In genomic region chr8:89785011-89785410, GRCm38 (mm10) we compare ENCODE assay signal across 8 mouse cellular contexts.
DNase-seq lines count a peak whose midpoint lies in the region; ATAC-seq and TF ChIP-seq lines count a peak whose summit lies in the region.

No protein-coding gene starts in this region.

- H3K4me3 ChIP-seq in forebrain, embryonic 12.5 days (replicated peaks), result no peak overlapping the region
- no peak overlapping the region for H3K4me3 ChIP-seq in hindbrain, embryonic 11.5 days (ENCODE audit: low read depth, low read length)

- H3K36me3 ChIP-seq in forebrain, embryonic 12.5 days (replicated peaks), result no peaks in the 10 kb centered on the region
- H3K36me3 ChIP-seq in hindbrain, embryonic 11.5 days (ENCODE audit: control insufficient read depth, insufficient read depth, low read length), result no peaks in the 10 kb centered on the region

- H3K27me3 ChIP-seq in forebrain, embryonic 12.5 days, result peaks cover 28% of the 10 kb centered on the region
- H3K27me3 ChIP-seq in hindbrain, embryonic 11.5 days (ENCODE audit: control insufficient read depth, insufficient read depth, low read length), result no peaks in the 10 kb centered on the region

- H3K27ac ChIP-seq in forebrain, embryonic 12.5 days, result no peak overlapping the region
- H3K27ac ChIP-seq in hindbrain, embryonic 11.5 days (ENCODE audit: low read depth, low read length), result no peak overlapping the region

- TF ChIP-seq POLR2A in brain, embryonic 14.5 days (IDR thresholded peaks at IDR 0.05; ENCODE audit: borderline replicate concordance, extremely low read depth, insufficient read depth, insufficient read length, poor library complexity, severe bottlenecking), result no peak

- peak; percentile 84; the same call in 1 of the 2 replicates for TF ChIP-seq CTCF in brain, embryonic 14.5 days (IDR thresholded peaks at IDR 0.05; ENCODE audit: borderline replicate concordance, extremely low read depth, insufficient read depth, insufficient read length)

- no peak overlapping the region for H3K9ac ChIP-seq in forebrain, embryonic 12.5 days
- no peak overlapping the region for H3K9ac ChIP-seq in hindbrain, embryonic 11.5 days (ENCODE audit: low read depth, low read length)

- peaks cover 38% of the 10 kb centered on the region for H3K4me1 ChIP-seq in forebrain, embryonic 12.5 days
- peaks cover 3% of the 10 kb centered on the region for H3K4me1 ChIP-seq in hindbrain, embryonic 11.5 days (replicated peaks; ENCODE audit: control insufficient read depth, insufficient read depth, low read length)

- peak; percentile 32 for DNase-seq in cerebellum, adult 11 months
- DNase-seq in brain, embryonic 14.5 days (ENCODE audit: low read depth), result peak; percentile 90
- DNase-seq in hindbrain, embryonic 11.5 days (ENCODE audit: low spot score), result peak; percentile 91
- peak; percentile 70 to 88 for DNase-seq in layer of hippocampus, postnatal 25 days (ENCODE audit: extremely low spot score in 1 of 2, low spot score in 1 of 2)
- DNase-seq in lung, postnatal 36 days, result peak; percentile 80
- peak; percentile 19 for DNase-seq in skeletal muscle tissue, adult 2 months (ENCODE audit: low read depth, low spot score)

- no peak for ATAC-seq in cerebellum, adult (ENCODE audit: insufficient number of reproducible peaks, low FRiP score, low TSS enrichment)
- peak; percentile 36; the same call in 1 of the 2 replicates for ATAC-seq in forebrain, embryonic 12.5 days (ENCODE audit: low FRiP score)
- ATAC-seq in hindbrain, embryonic 11.5 days (ENCODE audit: low FRiP score), result peak; percentile 57; the same call in 1 of the 2 replicates

- no peaks in the 10 kb centered on the region for H3K9me3 ChIP-seq in forebrain, embryonic 12.5 days
- no peaks in the 10 kb centered on the region for H3K9me3 ChIP-seq in hindbrain, embryonic 11.5 days (ENCODE audit: control insufficient read depth, low read length)

- no peak overlapping the region for H3K4me2 ChIP-seq in forebrain, embryonic 12.5 days
- H3K4me2 ChIP-seq in hindbrain, embryonic 11.5 days (replicated peaks; ENCODE audit: low read depth, low read length), result no peak overlapping the region

- 15% methylated on average over 7 of the region's 7 CpGs for WGBS in forebrain, embryonic 12.5 days
- WGBS in hindbrain, embryonic 11.5 days, result 19% methylated on average over 7 of the region's 7 CpGs

Comparison
In these comparisons a context has a peak if more than half of its experiments do, and no peak if none do; other contexts are left out.
1. DNase-seq: peak in every context shown above with its lines; median percentile 91 in hindbrain, embryonic 11.5 days; 90 in brain, embryonic 14.5 days; 80 in lung, postnatal 36 days; 79 in layer of hippocampus, postnatal 25 days; 32 in cerebellum, adult 11 months; 19 in skeletal muscle tissue, adult 2 months.